Mouse (Mus musculus) liver, embryonic 11.5 days (tissue): ENCODE measurements at regions not wholly inside any gene's neighbourhood (a gene's known extent, or its start where the extent isn't known, plus 50 kb on each side); places are given as distances from the start of the nearest gene placed in this dataset.

Experiments used
- ATAC-seq: fragments of 200-750 bp; cut with Nextera tagmentation; replicated peaks from 2 replicates; pipeline ENCODE4 v1.8.0; 2017; ENCODE audit warnings: moderate number of reproducible peaks, mild to moderate bottlenecking, moderate TSS enrichment, moderate library complexity; ENCODE audit not compliant: low FRiP score
- DNase-seq: peaks from one replicate; pipeline ENCODE4 v3.0.0-alpha.2; 2017; ENCODE audit warnings: low spot score
- H3K27ac ChIP-seq: fragments of 300-500 bp; sonication (generic); 2 replicates; pipeline ENCODE4 v1.5.1; 2014; ENCODE audit warnings: mild to moderate bottlenecking, low read depth, low read length, control low read depth
- H3K27me3 ChIP-seq: fragments of 300-500 bp; sonication (generic); replicated peaks from 2 replicates; pipeline ENCODE4 v1.6.1; 2014; ENCODE audit warnings: low read length, mixed read lengths; ENCODE audit not compliant: control insufficient read depth, insufficient read depth
- H3K36me3 ChIP-seq: fragments of 300-500 bp; sonication (generic); 2 replicates; pipeline ENCODE4 v1.6.1; 2014; ENCODE audit warnings: mild to moderate bottlenecking, low read length, moderate library complexity, mixed read lengths; ENCODE audit not compliant: control insufficient read depth, insufficient read depth
- H3K4me1 ChIP-seq: fragments of 300-500 bp; sonication (generic); replicated peaks from 2 replicates; pipeline ENCODE4 v1.6.1; 2014; ENCODE audit warnings: low read length, mixed read lengths; ENCODE audit not compliant: control insufficient read depth, insufficient read depth
- H3K4me2 ChIP-seq: fragments of 300-500 bp; sonication (generic); 2 replicates; pipeline ENCODE4 v1.6.1; 2014; ENCODE audit warnings: mild to moderate bottlenecking, control low read depth, moderate library complexity
- H3K4me3 ChIP-seq: fragments of 300-500 bp; sonication (generic); 2 replicates; pipeline ENCODE4 v1.5.1; 2014; ENCODE audit warnings: low read depth, low read length, control low read depth
- H3K9ac ChIP-seq: fragments of 300-500 bp; sonication (generic); 2 replicates; pipeline ENCODE4 v1.6.1; 2014; ENCODE audit warnings: low read depth, low read length, control low read depth
- H3K9me3 ChIP-seq: fragments of 300-500 bp; sonication (generic); 2 replicates; pipeline ENCODE4 v1.6.1; 2016; ENCODE audit warnings: low read length, inconsistent platforms, mixed read lengths; ENCODE audit not compliant: control insufficient read depth
- WGBS: fragments of 180-500 bp; shearing (Covaris S2); extraction: QIAGEN DNeasy Blood & Tissue Kit; methylation state at CpG from one replicate; pipeline ENCODE4 v1.1.7; 2014; 5-methylcytosine and 5-hydroxymethylcytosine counted together

GRCm38 (mm10) chr12:12825842-12826241 lies 115.9 kb downstream of the Mycn start:
- DNase-seq (no peak), ATAC-seq (no peak)
- no peak overlapping the region for H3K4me2 ChIP-seq
- no peak overlapping the region for H3K4me3 ChIP-seq
- no peaks in the 10 kb centered on the region for H3K9me3 ChIP-seq
- no peak overlapping the region for H3K9ac ChIP-seq
- H3K27ac ChIP-seq = no peak overlapping the region
- 86% methylated on average over 5 of the region's 5 CpGs for WGBS
- no peaks in the 10 kb centered on the region for H3K36me3 ChIP-seq
- H3K4me1 ChIP-seq = no peaks in the 10 kb centered on the region; the same call in 1 of the 2 replicates
- no peaks in the 10 kb centered on the region for H3K27me3 ChIP-seq

GRCm38 (mm10) chr12:12821473-12821872 lies 120.2 kb downstream of the Mycn start:
- H3K36me3 ChIP-seq = no peaks in the 10 kb centered on the region
- no peak overlapping the region for H3K4me3 ChIP-seq
- no peak overlapping the region for H3K4me2 ChIP-seq
- no peak overlapping the region for H3K27ac ChIP-seq
- DNase-seq = no peak
- no peaks in the 10 kb centered on the region for H3K9me3 ChIP-seq
- ATAC-seq = no peak
- H3K9ac ChIP-seq = no peak overlapping the region
- H3K27me3 ChIP-seq = no peaks in the 10 kb centered on the region
- no peaks in the 10 kb centered on the region for H3K4me1 ChIP-seq
- 53% methylated on average over 7 of the region's 7 CpGs for WGBS

GRCm38 (mm10) chr12:12820668-12821351 lies 120.9 kb downstream of the Mycn start:
- WGBS = 82% methylated on average over 2 of the region's 2 CpGs
- no peak for ATAC-seq
- H3K4me3 ChIP-seq = no peak overlapping the region

GRCm38 (mm10) chr12:12819746-12820145 lies 122.0 kb downstream of the Mycn start:
- Histone ChIP-seq H3K36me3 (no peaks in the 10 kb centered on the region), H3K4me2 (no peak overlapping the region), H3K27me3 (no peaks in the 10 kb centered on the region), H3K27ac (no peak overlapping the region), H3K9ac (no peak overlapping the region), H3K4me3 (no peak overlapping the region), H3K9me3 (no peaks in the 10 kb centered on the region), H3K4me1 (no peaks in the 10 kb centered on the region)
- no peak for ATAC-seq
- no peak for DNase-seq
- 59% methylated on average over 5 of the region's 5 CpGs for whole genome bisulfite sequencing

More at GRCm38 (mm10) chr12:12820668-12821351, 120.9 kb downstream of the Mycn start:
- Histone ChIP-seq H3K4me1 (no peaks in the 10 kb centered on the region), H3K4me2 (no peak overlapping the region), H3K27ac (no peak overlapping the region), H3K9ac (no peak overlapping the region), H3K9me3 (no peaks in the 10 kb centered on the region), H3K36me3 (no peaks in the 10 kb centered on the region), H3K27me3 (no peaks in the 10 kb centered on the region)
- no peak for DNase-seq

GRCm38 (mm10) chr12:12814693-12815092 lies 127.0 kb downstream of the Mycn start:
- no peak overlapping the region for H3K9ac ChIP-seq
- 56% methylated on average over 5 of the region's 5 CpGs for WGBS
- H3K4me1 ChIP-seq = peaks cover 6% of the 10 kb centered on the region
- ATAC-seq = no peak
- no peak overlapping the region; the same call in 1 of the 2 replicates for H3K27ac ChIP-seq
- H3K4me3 ChIP-seq = no peak overlapping the region
- DNase-seq = no peak
- H3K9me3 ChIP-seq = no peaks in the 10 kb centered on the region
- no peaks in the 10 kb centered on the region for H3K27me3 ChIP-seq
- no peaks in the 10 kb centered on the region for H3K36me3 ChIP-seq
- H3K4me2 ChIP-seq = no peak overlapping the region

GRCm38 (mm10) chr12:12812873-12813272 lies 128.8 kb downstream of the Mycn start:
- 50% methylated on average over 6 of the region's 6 CpGs for WGBS
- ATAC-seq = no peak
- Histone ChIP-seq H3K9me3 (no peaks in the 10 kb centered on the region), H3K27ac (no peak overlapping the region), H3K4me3 (no peak overlapping the region), H3K4me1 (peaks cover 7% of the 10 kb centered on the region), H3K36me3 (no peaks in the 10 kb centered on the region), H3K4me2 (no peak overlapping the region), H3K27me3 (no peaks in the 10 kb centered on the region), H3K9ac (no peak overlapping the region)
- no peak for DNase-seq

DNA sequence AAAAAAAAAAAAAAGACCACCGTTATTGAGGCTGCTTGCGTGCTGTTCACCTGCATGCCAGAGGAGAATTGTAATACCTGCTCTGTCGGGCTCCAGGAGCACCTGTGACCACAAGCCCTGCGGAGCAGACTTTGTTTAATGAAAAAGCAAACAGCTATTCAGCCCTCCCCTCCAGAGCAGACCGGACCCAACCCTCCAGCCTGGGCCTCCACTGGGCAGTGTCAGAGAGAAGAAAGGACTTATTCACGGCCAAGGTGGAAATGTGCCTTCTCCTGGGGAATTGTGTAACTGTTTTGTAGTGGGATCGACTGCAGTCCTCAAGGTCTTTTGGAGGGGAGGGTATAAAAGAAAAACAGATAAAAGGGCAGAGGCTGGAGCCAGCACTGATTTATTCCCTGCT lies 130.8 kb downstream of the Mycn start:
- Histone ChIP-seq H3K27me3 (no peaks in the 10 kb centered on the region), H3K4me2 (peak overlapping the region; percentile 52), H3K27ac (peak overlapping the region; percentile 51; the same call in 1 of the 2 replicates), H3K9me3 (no peaks in the 10 kb centered on the region), H3K4me3 (no peak overlapping the region), H3K9ac (no peak overlapping the region), H3K4me1 (peaks cover 7% of the 10 kb centered on the region), H3K36me3 (no peaks in the 10 kb centered on the region)
- DNase-seq (no peak), ATAC-seq (no peak)
- WGBS = 29% methylated on average over 7 of the region's 7 CpGs

GRCm38 (mm10) chr12:12810159-12810885 lies 131.4 kb downstream of the Mycn start:
- DNase-seq = peak; percentile 50
- Histone ChIP-seq H3K4me2 (peak overlapping the region; percentile 52), H3K9me3 (no peaks in the 10 kb centered on the region), H3K4me1 (peaks cover 7% of the 10 kb centered on the region), H3K36me3 (no peaks in the 10 kb centered on the region), H3K4me3 (no peak overlapping the region), H3K27ac (peak overlapping the region; percentile 51), H3K9ac (0 out of 2 replicates have a peak overlapping the region, but pooled peaks have one; percentile 8), H3K27me3 (no peaks in the 10 kb centered on the region)
- peak; percentile 57 for ATAC-seq
- WGBS = 12% methylated on average over 16 of the region's 16 CpGs

DNA sequence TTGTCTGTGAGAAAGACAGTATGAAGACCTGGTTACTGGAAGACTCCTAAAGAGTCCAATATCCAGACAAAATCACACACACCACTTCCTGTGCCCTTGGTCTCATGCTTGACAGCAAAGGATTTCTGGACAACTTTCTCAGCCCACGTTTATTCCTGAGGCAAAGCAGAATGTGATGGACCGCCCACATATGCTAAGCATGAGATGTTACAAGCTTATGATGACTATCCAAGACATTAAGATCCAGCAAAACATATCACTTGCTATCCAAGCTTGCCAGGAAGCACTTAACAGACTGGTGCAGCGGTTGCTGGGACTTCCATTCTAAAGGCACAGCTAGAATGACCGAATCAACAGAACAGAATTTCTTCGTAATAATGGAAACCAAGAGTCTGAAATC lies 133.6 kb downstream of the Mycn start:
- H3K4me3 ChIP-seq = no peak overlapping the region
- H3K9ac ChIP-seq = no peak overlapping the region
- WGBS = 82% methylated on average over 5 of the region's 5 CpGs
- H3K27ac ChIP-seq = no peak overlapping the region
- H3K36me3 ChIP-seq = no peaks in the 10 kb centered on the region
- no peak for ATAC-seq
- no peaks in the 10 kb centered on the region for H3K9me3 ChIP-seq
- H3K4me2 ChIP-seq = no peak overlapping the region
- H3K27me3 ChIP-seq = no peaks in the 10 kb centered on the region
- H3K4me1 ChIP-seq = peaks cover 7% of the 10 kb centered on the region
- DNase-seq = no peak
